Mouse (Mus musculus) liver, embryonic 16.5 days (tissue): ENCODE data around the gene Lmx1a. TPM values are rescaled to one million over a fixed set of nuclear protein-coding genes. Genes with fewer than 3 reads are reported as not detected.
A peak's percentile ranks its signal among the peaks of the same experiment; 100 is the strongest.

Source experiments
- ATAC-seq: fragments of 200-750 bp; cut with Nextera tagmentation; 2 replicates; pipeline ENCODE4 v1.8.0; 2017; ENCODE audit warnings: low read depth, mild to moderate bottlenecking, moderate number of reproducible peaks, moderate library complexity
- H3K27ac ChIP-seq: fragments of 300-500 bp; sonication (generic); 2 replicates; pipeline ENCODE4 v1.5.1; 2014; ENCODE audit warnings: mild to moderate bottlenecking, low read length
- H3K27me3 ChIP-seq: fragments of 300-500 bp; sonication (generic); 2 replicates; pipeline ENCODE4 v1.6.1; 2014; ENCODE audit warnings: low read depth, low read length, mixed read lengths; ENCODE audit not compliant: control insufficient read depth, insufficient read depth
- H3K36me3 ChIP-seq: fragments of 300-500 bp; sonication (generic); 2 replicates; pipeline ENCODE4 v1.6.1; 2014; ENCODE audit warnings: mild to moderate bottlenecking; ENCODE audit not compliant: control insufficient read depth, insufficient read depth
- H3K4me1 ChIP-seq: fragments of 300-500 bp; sonication (generic); 2 replicates; pipeline ENCODE4 v1.6.1; 2014; ENCODE audit warnings: low read depth, low read length, mixed read lengths; ENCODE audit not compliant: control insufficient read depth
- H3K4me2 ChIP-seq: fragments of 300-500 bp; sonication (generic); 2 replicates; pipeline ENCODE4 v1.6.1; 2014; ENCODE audit warnings: low read depth, low read length, mixed read lengths
- H3K4me3 ChIP-seq: fragments of 300-500 bp; sonication (generic); 2 replicates; pipeline ENCODE4 v1.5.1; 2014; ENCODE audit warnings: low read depth, mild to moderate bottlenecking, low read length
- H3K9ac ChIP-seq: fragments of 300-500 bp; sonication (generic); 2 replicates; pipeline ENCODE4 v1.6.1; 2014; ENCODE audit warnings: low read depth, low read length
- H3K9me3 ChIP-seq: fragments of 300-500 bp; sonication (generic); replicated peaks from 2 replicates; pipeline ENCODE4 v1.6.1; 2016; ENCODE audit warnings: low read length; ENCODE audit not compliant: control insufficient read depth
- WGBS: fragments of 180-500 bp; shearing (Covaris S2); extraction: QIAGEN DNeasy Blood & Tissue Kit; methylation state at CpG from one replicate; pipeline ENCODE4 v1.1.7; 2014; ENCODE audit not compliant: insufficient replicate concordance; 5-methylcytosine and 5-hydroxymethylcytosine counted together
- polyA plus RNA-seq: library from polyadenylated mRNA; unstranded; fragments of >200 nt; fragmentation: Nextera tagmentation; extraction: Ambion mirVana; gene quantifications from 2 replicates; pipeline ENCODE4 v1.2.1, GENCODE M21; 2015

The Lmx1a gene
- polyA plus RNA-seq, 1 experiment from 2014 or later = 0.04 TPM

GRCm38 (mm10) chr1:167885776-167886175, 196.7 kb downstream of the Lmx1a start:
- Histone ChIP-seq H3K4me1 (no peaks in the 10 kb centered on the region), H3K9ac (no peak overlapping the region), H3K27ac (no peak overlapping the region), H3K9me3 (no peaks in the 10 kb centered on the region), H3K4me3 (no peak overlapping the region), H3K36me3 (no peaks in the 10 kb centered on the region), H3K27me3 (no peaks in the 10 kb centered on the region), H3K4me2 (no peak overlapping the region)
- WGBS = 69% methylated on average over 5 of the region's 5 CpGs
- no peak for ATAC-seq

- no peak overlapping the region for H3K27ac ChIP-seq
- H3K9me3 ChIP-seq = no peaks in the 10 kb centered on the region
- no peak overlapping the region for H3K4me3 ChIP-seq
- no peak overlapping the region for H3K4me2 ChIP-seq
- H3K4me1 ChIP-seq = no peaks in the 10 kb centered on the region
- no peaks in the 10 kb centered on the region for H3K36me3 ChIP-seq
- 58% methylated on average over 5 of the region's 5 CpGs for WGBS
- ATAC-seq = no peak
- H3K27me3 ChIP-seq = no peaks in the 10 kb centered on the region
- H3K9ac ChIP-seq = no peak overlapping the region
Measured at GRCm38 (mm10) chr1:167888120-167888519, 199.1 kb downstream of the Lmx1a start.

GRCm38 (mm10) chr1:167888816-167889215, 199.8 kb downstream of the Lmx1a start:
- 0 out of 2 replicates have a peak overlapping the region, but pooled peaks have one; percentile 13 for H3K4me2 ChIP-seq
- H3K4me3 ChIP-seq = no peak overlapping the region
- no peak overlapping the region for H3K27ac ChIP-seq
- no peak for ATAC-seq
- 19% methylated on average over 9 of the region's 9 CpGs for WGBS
- no peaks in the 10 kb centered on the region for H3K36me3 ChIP-seq
- no peaks in the 10 kb centered on the region for H3K27me3 ChIP-seq
- no peaks in the 10 kb centered on the region for H3K4me1 ChIP-seq
- no peak overlapping the region for H3K9ac ChIP-seq
- H3K9me3 ChIP-seq = no peaks in the 10 kb centered on the region

- no peak for ATAC-seq
- H3K36me3 ChIP-seq = no peaks in the 10 kb centered on the region
Measured at GRCm38 (mm10) chr1:167896234-167896633, 207.2 kb downstream of the Lmx1a start.

More at GRCm38 (mm10) chr1:167896234-167896633, 207.2 kb downstream of the Lmx1a start:
- Histone ChIP-seq H3K27me3 (no peaks in the 10 kb centered on the region), H3K4me2 (no peak overlapping the region), H3K27ac (no peak overlapping the region), H3K9ac (no peak overlapping the region), H3K9me3 (no peaks in the 10 kb centered on the region), H3K4me1 (no peaks in the 10 kb centered on the region), H3K4me3 (no peak overlapping the region)
- 28% methylated on average over 7 of the region's 7 CpGs for WGBS

Other genes starting within 250 kb of the Lmx1a start
- 0.12 TPM in 1 of 2 replicates, not detected in the other for gene Lrrc52, start 222.5 kb upstream of the Lmx1a start, polyA plus RNA-seq
- gene Rxrg, start 90.9 kb upstream of the Lmx1a start, polyA plus RNA-seq = 0.36 and 0.53 TPM in 2 replicates